Mouse (Mus musculus) NIH3T3 (cell line): Measurements from ENCODE around the gene Tmem189.

ENCODE experiments used
- DNase-seq: peaks from one replicate; pipeline ENCODE4 v3.0.0-alpha.2; 2012; ENCODE audit warnings: low read depth

The Tmem189 gene

DNA sequence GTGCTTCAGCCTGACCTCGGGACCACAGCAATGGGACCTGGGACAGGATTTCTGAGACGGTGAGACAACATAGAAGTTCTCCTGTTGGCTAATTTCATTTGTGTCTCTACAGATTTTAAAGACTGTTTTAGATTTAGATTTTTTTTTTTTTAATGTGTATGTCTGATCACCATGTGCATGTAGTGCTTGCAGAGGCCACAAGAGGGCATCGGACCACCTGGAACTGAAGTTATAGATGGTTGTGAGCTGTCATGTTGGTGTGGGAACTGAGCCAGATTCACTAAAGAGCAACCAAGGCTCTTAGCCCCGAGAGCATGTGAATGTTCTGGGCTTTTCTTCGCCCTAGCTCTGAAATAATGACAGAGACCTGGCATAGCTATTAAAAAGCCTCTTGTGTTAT is 9.0 kb downstream of the Tmem189 start:
- peak; percentile 78 for DNase-seq

DNA sequence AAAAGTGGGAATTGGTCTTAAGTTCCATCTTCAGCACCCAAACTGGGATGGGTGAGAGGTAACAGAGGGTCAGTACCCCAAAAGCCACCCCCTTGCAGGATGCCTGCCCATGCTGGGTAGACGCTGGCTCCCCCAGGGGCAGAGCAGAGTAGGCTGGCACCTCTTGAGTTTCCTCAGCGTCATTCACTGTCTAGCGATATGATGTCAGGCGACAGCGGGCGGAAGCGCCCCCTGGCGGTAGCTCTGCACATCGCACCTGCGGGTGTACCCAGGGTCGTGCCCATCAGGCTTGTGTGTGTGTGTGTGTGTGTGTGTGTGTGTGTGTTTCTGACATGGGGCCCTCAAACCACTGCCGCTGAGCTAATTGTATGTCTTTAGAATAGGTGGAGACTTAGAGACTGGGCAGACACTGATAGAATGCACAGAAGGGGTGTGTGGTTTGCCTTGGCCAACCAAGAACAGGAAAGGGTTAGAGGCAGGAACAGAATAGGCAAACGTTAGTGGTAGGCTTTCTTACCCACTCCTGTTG is 9.7 kb downstream of the Tmem189 start:
- DNase-seq, result peak; percentile 80

DNA sequence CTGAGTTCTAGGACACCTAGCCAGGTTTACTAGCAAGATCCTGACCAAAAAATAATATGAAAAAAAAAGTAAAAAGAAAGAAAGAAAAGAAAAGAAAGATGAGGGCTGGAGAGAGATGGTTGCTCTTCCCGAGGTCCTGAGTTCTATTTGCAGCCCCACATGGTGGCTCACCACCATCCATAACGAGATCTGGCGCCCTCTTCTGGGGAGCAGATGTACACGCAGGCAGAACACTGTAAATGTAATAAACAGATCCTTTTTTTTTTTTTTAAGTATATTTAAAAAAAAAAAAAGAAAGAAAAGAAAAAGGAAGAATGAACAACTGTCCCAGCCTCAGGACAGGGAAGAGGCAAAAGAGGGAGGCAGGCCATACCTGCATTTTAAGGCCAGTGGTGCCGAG is 11.0 kb downstream of the Tmem189 start:
- DNase-seq, result peak; percentile 46

DNA sequence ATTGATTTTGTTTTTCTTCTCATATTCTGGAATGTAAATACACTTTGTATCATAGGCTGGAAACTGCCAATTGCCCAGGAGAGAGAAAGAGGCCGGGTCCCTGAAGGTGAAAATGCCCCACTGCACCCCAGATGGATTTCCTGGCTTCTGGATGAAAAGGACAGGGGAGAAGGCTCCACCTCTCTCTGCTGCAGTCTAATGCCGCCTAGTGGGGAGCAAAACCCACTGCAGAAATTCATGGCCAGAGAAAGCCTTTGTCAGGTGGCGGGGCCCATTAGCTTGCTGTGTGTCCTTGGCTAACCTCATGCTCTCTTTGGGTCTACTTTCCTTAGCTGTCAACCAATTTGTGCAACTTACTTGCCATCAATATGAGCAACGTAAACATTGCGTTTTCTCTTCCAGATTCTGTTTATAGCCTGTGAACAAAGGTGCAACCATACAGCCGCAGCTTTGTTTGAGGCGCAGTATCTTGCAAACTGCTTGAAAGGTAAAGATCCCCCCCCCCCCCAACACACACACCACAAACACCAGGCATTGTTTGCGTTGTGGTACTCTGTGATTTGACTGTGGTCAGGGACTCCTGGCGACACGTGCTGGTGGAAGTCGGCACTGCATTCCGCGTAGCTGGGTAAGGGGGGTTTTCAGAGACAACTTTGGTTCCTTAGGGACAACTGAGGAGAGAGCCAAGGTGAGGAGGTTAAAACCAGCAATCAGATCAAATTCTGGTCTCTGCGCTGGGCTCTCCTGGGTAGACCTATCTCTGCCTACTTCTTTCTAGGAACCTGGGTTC is 14.3 kb downstream of the Tmem189 start:
- peak; percentile 61 for DNase-seq

DNA sequence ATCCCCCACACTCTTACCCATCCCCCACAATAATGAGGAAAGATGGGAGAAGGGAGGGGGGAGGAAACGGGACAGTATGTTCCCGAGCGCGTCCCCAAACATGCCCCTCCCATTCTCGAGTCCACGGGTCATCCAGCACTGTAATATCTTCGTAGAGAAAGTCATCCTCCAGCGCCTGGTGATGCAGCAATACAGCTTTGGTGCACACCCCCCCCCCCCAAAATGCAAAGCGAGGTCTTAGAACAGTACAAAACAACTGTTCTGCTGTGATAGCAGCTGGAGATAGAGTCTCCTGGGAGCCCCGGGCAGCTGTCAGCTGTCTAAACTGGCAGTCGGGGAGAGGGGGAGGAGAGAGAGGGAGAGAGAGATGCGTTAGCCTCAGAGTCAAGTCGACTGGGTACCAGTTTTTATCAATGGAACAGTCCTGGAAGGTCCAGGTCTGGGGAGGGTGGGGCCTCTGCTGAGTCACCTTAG is 17.4 kb downstream of the Tmem189 start:
- no peak for DNase-seq

DNA sequence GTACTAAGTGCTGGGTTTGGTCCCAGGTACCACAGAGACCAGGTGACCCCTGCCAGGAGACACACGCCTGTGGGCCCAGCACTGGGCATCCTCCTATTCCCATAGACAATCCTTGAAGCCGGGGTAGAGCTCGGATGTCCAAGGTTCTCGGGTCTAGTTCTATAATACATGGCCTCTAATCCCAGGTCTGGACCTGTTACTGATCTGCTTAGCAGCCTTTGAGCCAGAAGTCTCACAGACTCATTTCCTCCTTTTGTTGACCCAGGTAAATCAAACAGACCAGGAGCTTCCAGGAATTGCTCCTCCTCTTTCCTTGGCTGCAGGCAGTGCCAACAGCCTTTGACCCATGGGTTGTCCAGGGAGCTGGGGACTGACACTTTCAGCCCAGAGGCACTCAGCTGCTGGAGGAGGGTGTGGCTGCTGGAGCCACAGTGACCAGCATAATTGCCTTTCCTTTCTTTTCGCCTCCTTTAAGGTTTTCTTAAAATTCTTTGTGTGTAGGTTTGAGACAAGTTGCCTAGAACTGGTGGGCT is 18.5 kb downstream of the Tmem189 start:
- no peak for DNase-seq

DNA sequence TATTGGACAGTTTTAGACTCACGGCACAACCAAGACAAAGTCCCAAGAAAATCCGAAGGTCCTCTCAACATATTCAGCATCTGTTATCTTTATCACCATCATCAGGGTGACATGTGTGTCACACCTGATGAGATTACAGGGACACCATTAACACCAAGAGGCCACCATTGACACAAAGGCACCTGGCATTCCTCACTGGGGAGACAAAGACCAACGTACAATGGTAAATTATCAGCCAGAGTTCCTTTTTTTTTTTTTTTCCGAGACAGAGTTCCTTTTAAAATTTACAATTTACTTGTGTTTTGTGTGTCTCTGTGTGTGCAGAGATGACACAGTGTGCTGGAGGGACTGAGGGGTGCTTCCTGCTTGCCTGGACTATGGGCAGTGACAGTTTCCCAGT is 20.2 kb downstream of the Tmem189 start:
- no peak for DNase-seq

DNA sequence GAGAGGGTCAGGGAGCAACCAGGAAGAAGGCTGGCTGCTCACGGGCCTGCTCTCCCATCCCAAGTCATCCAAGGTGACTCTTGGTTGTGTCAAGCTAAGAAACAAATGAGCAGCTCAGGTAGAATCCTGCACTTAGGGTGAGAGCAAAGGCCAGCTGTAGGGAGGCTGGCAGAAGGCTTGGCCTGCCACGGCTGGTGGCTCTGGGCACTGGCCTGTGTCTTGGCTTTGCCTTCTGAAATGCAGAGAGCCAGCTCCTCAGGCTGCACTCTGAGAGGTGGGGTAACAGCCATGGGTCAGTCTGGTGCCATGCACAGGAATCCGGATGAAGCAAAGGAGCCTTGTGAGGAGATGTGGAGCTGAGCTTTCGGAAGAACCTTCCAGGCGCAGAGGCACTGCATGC is 21.2 kb downstream of the Tmem189 start:
- no peak for DNase-seq

DNA sequence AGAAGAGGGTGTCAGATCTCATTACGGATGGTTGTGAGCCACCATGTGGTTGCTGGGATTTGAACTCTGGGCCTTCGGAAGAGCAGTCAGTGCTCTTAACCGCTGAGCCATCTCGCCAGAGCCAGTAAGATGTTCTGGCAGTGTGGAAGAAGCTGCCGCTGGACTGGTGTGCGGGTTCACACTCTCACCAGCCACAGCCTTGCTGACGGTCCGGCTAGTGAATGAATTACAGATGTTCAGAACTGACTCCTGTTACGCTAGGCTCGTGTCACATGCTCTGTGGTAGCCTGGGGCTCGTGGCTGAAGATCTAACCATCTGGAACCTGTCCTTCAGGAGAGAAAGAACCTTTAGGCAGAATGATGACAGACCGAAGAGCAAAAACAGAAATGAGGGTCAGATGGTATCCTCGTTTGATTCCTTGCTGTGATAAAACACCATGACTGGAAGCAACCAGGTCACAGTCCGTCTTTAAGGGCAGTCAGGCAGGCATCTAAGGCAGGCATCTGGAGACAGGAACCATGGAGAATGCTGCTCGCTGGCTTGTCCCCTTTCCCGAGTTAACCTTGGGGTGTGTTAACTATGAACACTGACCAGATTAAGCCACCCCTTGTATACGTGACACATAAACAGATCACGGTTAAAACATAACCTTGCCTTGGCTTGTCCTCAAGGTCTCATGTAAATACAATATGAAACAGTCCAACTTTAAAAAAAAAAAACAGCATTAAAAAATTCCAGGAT is 23.5 kb downstream of the Tmem189 start:
- no peak for DNase-seq

DNA sequence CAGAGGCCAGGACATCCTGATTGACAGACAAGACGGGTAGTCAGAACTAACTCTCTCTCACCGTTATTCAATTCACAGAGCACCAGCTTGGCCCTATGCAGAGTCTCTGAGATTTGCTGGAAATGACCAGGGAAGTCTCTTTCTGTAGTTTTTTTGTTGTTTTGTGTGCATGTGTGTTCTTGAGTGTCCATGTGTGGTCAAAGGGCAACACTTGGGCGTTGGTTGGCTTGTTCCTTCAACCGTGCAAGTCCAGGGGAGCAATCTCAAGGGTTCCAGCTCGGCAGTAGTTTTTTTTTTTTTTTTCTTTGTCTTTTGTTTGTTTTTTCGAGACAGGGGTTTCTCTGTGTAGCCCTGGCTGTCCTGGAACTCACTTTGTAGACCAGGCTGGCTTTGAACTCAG is 26.9 kb downstream of the Tmem189 start:
- no peak for DNase-seq

DNA sequence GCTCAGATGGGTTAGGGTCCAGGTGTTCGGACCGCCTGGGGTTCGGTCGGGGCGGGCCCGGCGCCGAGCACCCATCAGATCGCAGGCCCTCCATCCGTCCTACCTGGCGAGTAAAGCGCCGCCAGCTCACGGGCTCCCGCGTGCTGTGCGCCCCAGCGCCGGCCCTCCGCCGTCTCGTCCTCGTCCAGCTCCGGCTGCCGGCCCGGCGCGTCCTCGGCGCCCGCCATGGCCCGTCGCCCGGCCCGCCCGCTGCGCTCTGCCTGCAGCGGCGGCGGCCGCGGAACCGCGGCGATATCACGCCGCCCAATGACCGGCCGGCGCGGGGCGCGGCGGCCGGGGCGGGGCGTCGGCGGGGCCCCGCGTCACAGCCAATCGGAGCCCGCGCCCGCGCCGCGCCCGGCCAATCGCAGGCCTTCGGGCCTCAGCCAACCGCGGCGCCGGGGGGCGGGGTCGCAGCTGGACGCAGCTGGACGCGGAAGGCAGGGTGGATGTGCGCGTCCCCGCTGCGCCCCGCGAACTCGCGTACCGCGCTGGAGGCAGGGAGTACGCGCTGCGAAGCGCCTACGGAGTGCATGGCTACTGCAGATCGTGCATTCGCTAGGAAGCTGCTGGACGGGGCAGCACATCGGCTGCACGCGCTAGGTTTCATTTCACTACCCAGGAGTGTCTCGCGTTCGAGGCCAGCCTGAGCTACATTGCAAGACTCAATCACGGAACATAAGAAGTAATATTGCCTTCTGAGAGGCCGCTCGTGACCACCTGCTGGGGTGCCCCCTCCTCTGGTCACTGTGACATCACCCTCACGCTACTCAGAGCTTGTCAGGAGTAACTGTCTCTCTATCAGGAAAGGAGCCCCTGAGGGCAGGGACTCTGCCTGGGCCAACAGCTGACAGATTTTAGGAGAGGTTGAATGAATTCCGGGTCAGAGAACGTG is 28.1 kb downstream of the Tmem189 start, which contains the start of gene Gm20431:
TSS of gene Gm20431 (minus strand) at position 227 of the 934 bp plus-strand sequence.
- DNase-seq, result peak; percentile 98

DNA sequence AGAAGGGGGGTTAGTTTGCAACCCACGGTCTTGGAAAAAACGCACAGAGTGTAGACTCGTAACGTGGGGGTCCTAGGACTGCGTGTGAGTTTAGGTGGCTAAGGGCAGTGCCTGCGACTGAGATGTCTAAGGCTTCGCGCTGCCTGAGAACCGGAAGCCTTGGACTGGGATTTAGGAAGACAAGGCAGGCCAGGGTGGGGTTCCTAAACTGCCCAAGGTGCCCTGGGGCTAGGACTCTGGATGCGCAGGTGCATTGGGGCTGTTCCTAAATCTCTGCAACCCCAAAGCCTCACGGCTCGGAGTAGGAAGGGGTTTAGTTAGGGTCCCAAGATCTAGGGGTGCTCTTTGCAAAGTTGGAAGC is 29.0 kb downstream of the Tmem189 start:
- peak; percentile 36 for DNase-seq

DNA sequence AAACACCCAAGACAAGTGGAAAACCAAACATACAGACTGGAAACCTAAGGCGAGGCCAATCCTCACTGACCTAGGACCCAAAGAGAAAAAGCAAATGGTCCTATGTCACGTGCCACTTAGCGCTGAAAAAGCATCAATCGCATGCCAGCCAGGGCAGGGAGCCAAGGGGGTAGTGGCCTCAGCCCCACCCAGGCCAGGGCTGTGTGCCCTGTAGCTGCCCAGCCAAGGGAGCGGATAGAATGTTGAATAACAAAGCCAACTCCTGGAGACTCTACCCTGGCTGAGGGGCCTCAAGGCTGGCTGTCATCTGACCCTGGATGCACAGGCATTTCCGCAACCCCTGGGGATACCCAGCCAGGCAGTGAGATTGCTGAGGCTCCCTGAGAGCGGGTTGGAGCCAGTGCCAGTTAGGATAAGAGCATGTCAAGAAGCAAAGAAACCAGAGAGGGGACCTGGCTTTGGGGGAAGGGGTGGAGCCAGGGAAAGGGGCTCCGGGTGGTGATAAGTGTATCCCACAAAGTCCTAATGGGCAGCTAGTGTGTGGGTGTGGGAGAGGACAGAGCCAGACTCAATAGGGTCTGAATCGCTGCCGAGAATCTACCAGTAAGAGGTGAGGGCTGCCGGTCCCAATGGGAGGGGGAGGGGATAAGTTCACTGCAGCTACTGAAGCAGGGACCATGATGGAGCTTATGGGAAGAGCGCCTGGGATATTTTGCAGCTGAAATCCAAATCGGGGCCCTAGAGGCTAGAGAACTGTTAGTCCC is 29.6 kb downstream of the Tmem189 start:
- DNase-seq, result peak; percentile 37

DNA sequence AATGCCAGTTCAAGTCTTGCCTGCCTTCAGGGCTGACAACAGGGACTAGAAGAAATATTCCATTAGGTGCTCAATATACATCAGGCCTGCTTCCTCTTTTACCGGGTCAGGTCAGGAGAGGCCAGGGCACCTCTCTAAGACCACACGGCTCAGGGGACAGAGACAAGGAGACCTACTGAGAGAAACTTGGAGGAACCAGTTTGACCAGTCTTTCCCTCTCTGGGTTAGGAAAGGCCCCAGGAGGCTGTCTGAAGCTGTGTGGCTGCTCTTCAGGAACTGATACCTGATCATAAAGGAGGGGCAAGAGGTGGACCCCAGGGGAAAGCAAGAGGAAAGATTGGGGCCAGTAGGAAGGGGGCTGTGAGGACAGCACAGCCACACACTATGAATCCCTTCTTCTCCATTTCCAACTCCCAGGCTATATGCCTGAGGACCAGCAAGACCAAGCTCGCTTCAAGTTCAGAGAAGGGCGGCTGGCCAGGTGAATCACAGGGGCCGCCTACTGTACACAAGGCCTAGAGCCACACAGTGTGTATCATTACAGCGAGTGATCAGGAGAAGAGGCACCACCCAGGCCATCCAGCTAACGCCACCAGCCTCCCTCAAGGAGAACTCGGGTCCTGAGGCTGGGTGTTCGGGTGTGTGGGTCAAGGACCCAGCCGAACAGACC is 30.3 kb downstream of the Tmem189 start:
- peak; percentile 26 for DNase-seq

DNA sequence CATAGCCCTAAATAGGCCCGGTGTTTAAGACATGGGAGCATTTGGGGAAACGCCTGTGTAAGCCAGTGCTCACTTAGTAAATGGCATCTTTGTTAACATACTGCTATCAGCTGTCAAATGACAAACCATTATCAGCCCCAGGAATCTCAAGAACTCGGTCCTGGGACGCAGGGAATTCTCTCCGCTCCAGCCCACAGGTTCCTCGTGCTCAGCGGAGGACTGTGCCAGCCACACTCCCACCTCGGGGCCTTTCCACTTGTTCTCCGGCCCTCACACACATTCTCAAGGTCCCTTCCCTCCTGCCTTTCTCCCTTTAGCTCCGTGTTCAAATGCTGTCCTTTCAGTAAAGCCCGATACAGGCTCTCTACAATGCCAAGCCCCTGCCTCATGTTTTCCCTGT is 30.9 kb downstream of the Tmem189 start:
- DNase-seq, result no peak

DNA sequence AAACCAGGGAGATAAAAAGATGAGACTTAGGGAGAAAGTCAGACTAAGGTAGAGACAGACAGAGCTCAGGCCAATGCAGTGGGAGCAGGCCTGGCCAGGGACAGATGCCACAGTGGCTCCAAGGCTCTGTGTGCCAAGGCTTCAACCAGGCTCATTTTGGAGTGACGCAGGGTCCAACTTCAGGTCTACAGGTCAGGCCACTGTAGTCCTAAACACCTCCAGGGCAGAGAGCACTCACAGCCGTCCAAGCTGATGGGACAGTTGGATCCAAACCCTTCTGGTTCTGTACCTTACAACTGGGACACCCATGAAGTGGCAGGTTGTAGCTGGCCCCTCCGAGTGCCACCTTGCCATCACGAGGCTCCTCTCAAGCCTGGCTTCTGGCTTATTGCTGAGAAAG is 31.6 kb downstream of the Tmem189 start:
- no peak for DNase-seq

DNA sequence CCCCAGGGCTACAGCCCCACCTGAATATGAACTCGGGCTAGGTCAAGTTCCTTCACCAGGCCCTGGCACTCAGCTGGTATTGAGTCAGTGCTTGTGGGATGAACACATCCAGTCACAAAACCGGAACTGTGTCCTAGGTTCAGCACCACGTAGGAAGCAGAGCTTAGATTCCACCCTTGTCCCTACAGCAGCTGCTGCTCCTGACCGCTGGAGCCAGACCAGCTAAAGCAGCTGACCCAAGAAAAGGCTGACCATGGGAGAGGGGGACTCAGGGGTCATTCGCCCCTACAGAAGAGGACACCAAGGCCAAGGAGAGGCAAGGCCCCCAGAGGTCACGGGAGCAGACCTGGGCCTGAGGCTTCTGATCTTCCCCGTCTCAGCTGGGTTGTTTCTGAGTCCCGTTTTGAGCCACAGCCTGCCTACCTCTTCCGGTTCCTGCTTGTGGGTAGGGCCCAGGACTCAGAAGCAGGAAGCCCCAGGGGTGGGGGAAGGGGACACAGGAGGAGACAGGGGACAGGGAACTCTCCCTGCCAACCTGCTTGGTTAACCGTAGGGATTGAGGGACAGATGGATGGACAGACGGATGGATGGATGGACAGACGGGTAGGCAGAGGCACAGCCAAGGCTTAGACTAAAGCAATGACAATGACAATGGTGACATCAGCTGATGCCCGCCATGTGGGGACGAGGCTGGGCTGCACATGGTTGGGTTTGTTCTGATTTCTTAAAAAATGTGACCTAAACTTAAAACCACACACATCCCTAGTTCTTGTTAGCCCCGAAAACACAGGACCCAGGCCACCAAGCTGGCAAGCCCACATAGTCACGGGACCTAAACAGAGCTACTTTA is 32.8 kb downstream of the Tmem189 start:
- DNase-seq, result no peak

DNA sequence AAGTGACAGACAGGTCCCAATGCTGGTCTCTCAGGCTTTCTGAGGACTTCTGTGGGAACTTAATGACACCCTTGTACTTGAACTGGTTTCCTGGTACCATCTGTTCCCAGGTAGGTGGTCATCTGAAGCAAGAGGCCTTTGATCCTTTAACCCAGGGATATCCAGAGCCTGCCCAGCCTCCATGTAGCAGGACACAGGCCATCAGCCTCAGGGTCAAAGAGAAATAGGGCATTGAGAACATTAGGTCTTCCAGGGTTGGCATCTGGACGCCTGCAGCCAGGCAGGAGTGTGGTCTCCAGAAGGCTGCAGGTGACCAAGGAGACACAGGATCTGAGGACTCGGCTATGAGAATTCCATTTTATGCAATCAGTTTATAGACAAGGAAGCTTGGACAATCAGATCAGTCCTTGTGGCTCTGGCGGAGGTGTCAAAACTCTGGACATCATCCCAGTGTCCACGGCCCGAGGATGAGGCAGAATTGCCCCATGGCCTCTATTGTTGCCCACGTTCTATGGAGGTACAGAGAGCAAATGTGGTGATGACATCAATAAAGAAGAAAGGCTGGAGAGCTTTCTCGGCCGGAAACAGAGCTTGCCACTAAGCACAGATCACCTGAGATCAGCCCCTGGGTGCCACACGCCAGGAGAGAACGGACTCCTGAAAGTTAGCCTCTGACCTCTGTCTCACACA is 34.6 kb downstream of the Tmem189 start:
- DNase-seq, result no peak

DNA sequence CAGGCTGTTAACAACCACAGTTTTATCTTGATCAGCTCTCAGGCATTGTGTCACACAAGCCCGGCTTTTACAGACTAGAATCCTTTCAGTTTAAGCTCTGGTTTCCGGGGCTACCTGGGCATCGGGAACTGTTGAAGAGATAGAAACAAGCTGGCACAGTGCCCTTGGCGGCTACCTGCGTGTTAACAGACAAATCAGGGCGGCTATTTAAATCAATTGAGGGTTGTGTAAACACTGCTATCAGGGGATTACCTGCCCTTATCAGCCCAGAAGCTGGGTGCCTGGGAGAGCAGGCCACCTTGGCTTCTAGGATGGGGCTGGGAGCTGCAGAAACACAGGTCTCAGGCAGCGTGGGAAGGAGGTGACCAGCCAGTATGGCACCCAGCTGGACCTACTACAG is 36.9 kb downstream of the Tmem189 start:
- no peak for DNase-seq
